Mouse (Mus musculus): ENCODE measurements around the gene Lif.
A peak's percentile ranks its signal among the peaks of the same experiment; 100 is the strongest.

Lif gene

GRCm38 (mm10) chr11:4231435-4231834, 25.9 kb upstream of the Lif start:
- DNase-seq (ENCODE audit: low spot score in 2 of 2), result no peak

GRCm38 (mm10) chr11:4232644-4233043, 24.7 kb upstream of the Lif start:
- DNase-seq (ENCODE audit: low spot score in 2 of 2), result no peak

GRCm38 (mm10) chr11:4235052-4235655, 22.2 kb upstream of the Lif start:
- no peak for DNase-seq (ENCODE audit: low spot score in 2 of 2)

- peak in 1 of 2 experiments; percentile 56 for DNase-seq (ENCODE audit: low spot score in 2 of 2)
Observed at GRCm38 (mm10) chr11:4235665-4236545, 21.5 kb upstream of the Lif start, which contains the start of gene Osm. Gene Osm (plus strand): TSS chr11:4236420.

GRCm38 (mm10) chr11:4236546-4237067, 20.8 kb upstream of the Lif start:
- no peak for DNase-seq (ENCODE audit: low spot score in 2 of 2)

- DNase-seq (ENCODE audit: low spot score in 2 of 2), result no peak
Observed at GRCm38 (mm10) chr11:4237389-4237912, 19.9 kb upstream of the Lif start.

- DNase-seq (ENCODE audit: low spot score in 2 of 2), result no peak
Observed at GRCm38 (mm10) chr11:4238167-4238566, 19.2 kb upstream of the Lif start.

GRCm38 (mm10) chr11:4239691-4240090, 17.7 kb upstream of the Lif start:
- no peak for DNase-seq (ENCODE audit: low spot score in 2 of 2)

- no peak for DNase-seq (ENCODE audit: low spot score in 2 of 2)
Observed at GRCm38 (mm10) chr11:4240151-4240550, 17.2 kb upstream of the Lif start.

GRCm38 (mm10) chr11:4241180-4241579, 16.2 kb upstream of the Lif start:
- no peak for DNase-seq (ENCODE audit: low spot score in 2 of 2)

- DNase-seq (ENCODE audit: low spot score in 2 of 2), result no peak
Observed at GRCm38 (mm10) chr11:4246126-4246525, 11.2 kb upstream of the Lif start.

- no peak for DNase-seq (ENCODE audit: low spot score in 2 of 2)
Observed at GRCm38 (mm10) chr11:4246623-4247022, 10.7 kb upstream of the Lif start.

- no peak for DNase-seq (ENCODE audit: low spot score in 2 of 2)
Observed at GRCm38 (mm10) chr11:4247201-4247959, 10.0 kb upstream of the Lif start.

GRCm38 (mm10) chr11:4249151-4249550, 8.2 kb upstream of the Lif start:
- DNase-seq (ENCODE audit: low spot score in 2 of 2), result no peak

- DNase-seq (ENCODE audit: low spot score in 2 of 2), result no peak
Observed at GRCm38 (mm10) chr11:4250290-4250689, 7.1 kb upstream of the Lif start.

GRCm38 (mm10) chr11:4251376-4251775, 6.0 kb upstream of the Lif start:
- no peak for DNase-seq (ENCODE audit: low spot score in 2 of 2)

- no peak for DNase-seq (ENCODE audit: low spot score in 2 of 2)
Observed at GRCm38 (mm10) chr11:4252886-4253285, 4.5 kb upstream of the Lif start.

GRCm38 (mm10) chr11:4257756-4258155, 399 bp downstream of the Lif start:
- no peak for DNase-seq (ENCODE audit: low spot score in 2 of 2)

- DNase-seq (ENCODE audit: low spot score in 2 of 2), result peak; percentile 71 to 83
Observed at GRCm38 (mm10) chr11:4258657-4259082, 1.3 kb downstream of the Lif start.

GRCm38 (mm10) chr11:4260463-4261187, 3.3 kb downstream of the Lif start:
- DNase-seq (ENCODE audit: low spot score in 2 of 2), result no peak

- peak in 1 of 2 experiments; percentile 67 for DNase-seq (ENCODE audit: low spot score in 2 of 2)
Observed at GRCm38 (mm10) chr11:4261188-4261494, 3.8 kb downstream of the Lif start.

Data from right cerebral cortex, postnatal 10 days (tissue).